Mouse (Mus musculus): ENCODE measurements around the gene Smim8. TPM values are rescaled to one million over a fixed set of nuclear protein-coding genes. Genes with fewer than 3 reads are reported as not detected.
A peak's percentile ranks its signal among the peaks of the same experiment; 100 is the strongest.

Smim8 gene
- total and polyA plus RNA-seq, 2 experiments = 2.6 to 25.8 TPM

DNA sequence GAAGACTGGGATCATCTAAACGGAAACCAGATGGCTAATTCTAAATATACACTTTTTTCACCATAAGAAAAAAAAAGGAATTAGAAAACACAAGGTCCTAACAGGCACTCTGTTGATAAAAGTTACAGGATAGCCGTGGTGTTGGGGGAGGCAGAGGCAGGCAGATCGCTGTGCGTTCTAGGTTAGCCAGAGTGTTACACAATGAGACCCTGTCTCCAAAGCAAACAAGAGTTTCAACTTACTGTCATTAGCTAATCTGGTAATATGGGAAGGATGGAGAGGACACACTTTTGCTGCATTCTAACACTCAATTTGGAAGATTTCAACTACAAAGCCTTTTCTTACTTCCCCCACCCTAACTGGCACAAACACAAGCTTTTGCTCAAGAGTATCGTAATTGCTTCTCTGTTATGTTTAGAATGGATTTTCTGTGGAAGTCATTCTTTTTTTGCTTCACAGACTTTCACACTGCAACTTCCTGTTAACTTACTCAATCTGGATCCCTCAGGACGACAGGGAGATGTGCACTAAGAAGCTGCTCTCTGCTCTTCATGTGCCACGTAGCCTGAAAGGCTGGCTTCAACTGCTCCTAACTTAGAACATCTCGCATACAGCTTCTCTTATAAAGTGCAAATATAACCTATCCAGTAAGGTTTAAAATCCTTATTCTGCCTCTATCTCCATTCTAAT, 19.2 kb upstream of the Smim8 start:
- TF ChIP-seq POLR2A (IDR thresholded peaks at IDR 0.05; ENCODE audit: extremely low read depth, insufficient read depth, low read length) (no peak), CTCF (IDR thresholded peaks at IDR 0.05; ENCODE audit: low read depth, low read length) (no peak)
- H3K79me2 ChIP-seq (ENCODE audit: control insufficient read depth, insufficient read depth, low read length) = no peaks in the 10 kb centered on the region
- peak; percentile 12 for DNase-seq (ENCODE audit: extremely low read depth, low read depth, low spot score)
- WGBS = 48% methylated on average over 8 of the region's 8 CpGs
- no peak overlapping the region for H3K9ac ChIP-seq (ENCODE audit: low read depth, low read length)
- no peaks in the 10 kb centered on the region for H3K36me3 ChIP-seq (ENCODE audit: control insufficient read depth, insufficient read depth, low read length)
- H3K27ac ChIP-seq (replicated peaks; ENCODE audit: insufficient read depth, low read depth, low read length) = no peak overlapping the region
- peaks cover 4% of the 10 kb centered on the region; the same call in 1 of the 2 replicates for H3K4me1 ChIP-seq (ENCODE audit: control insufficient read depth, insufficient read depth, low read length)
- H3K27me3 ChIP-seq (ENCODE audit: control insufficient read depth, insufficient read depth, low read length) = no peaks in the 10 kb centered on the region
- H3K4me3 ChIP-seq (ENCODE audit: insufficient read depth, low read depth, low read length) = no peak overlapping the region

DNA sequence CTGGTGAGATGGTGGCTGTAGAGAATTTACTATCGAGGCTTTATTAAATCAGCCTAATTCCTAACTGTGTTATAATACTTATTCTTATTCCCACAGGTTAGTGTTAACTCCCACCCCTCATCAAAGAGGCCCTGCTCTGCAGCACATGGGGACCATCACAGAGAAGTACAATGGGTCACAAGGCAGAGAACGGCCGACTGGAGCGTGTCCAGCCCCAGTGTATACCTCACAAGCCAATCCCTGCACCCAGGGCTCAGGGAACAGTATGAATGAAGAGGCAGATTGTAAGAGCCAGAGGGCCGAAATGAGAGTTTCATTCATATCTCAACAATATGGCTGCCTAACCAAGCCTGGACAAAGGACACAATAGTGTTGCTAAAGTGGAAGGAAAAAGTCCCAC, 18.1 kb upstream of the Smim8 start:
- Histone ChIP-seq H3K27ac (replicated peaks; ENCODE audit: insufficient read depth, low read depth, low read length) (no peak overlapping the region), H3K4me3 (ENCODE audit: insufficient read depth, low read depth, low read length) (no peak overlapping the region), H3K27me3 (ENCODE audit: control insufficient read depth, insufficient read depth, low read length) (no peaks in the 10 kb centered on the region), H3K4me1 (ENCODE audit: control insufficient read depth, insufficient read depth, low read length) (peaks cover 4% of the 10 kb centered on the region; the same call in 1 of the 2 replicates), H3K79me2 (ENCODE audit: control insufficient read depth, insufficient read depth, low read length) (no peaks in the 10 kb centered on the region), H3K9ac (ENCODE audit: low read depth, low read length) (no peak overlapping the region), H3K36me3 (ENCODE audit: control insufficient read depth, insufficient read depth, low read length) (no peaks in the 10 kb centered on the region)
- WGBS = 93% methylated on average over 5 of the region's 5 CpGs
- no peak for TF ChIP-seq CTCF (IDR thresholded peaks at IDR 0.05; ENCODE audit: low read depth, low read length)
- TF ChIP-seq POLR2A (IDR thresholded peaks at IDR 0.05; ENCODE audit: extremely low read depth, insufficient read depth, low read length) = no peak
- no peak for DNase-seq (ENCODE audit: extremely low read depth, low read depth, low spot score)

DNA sequence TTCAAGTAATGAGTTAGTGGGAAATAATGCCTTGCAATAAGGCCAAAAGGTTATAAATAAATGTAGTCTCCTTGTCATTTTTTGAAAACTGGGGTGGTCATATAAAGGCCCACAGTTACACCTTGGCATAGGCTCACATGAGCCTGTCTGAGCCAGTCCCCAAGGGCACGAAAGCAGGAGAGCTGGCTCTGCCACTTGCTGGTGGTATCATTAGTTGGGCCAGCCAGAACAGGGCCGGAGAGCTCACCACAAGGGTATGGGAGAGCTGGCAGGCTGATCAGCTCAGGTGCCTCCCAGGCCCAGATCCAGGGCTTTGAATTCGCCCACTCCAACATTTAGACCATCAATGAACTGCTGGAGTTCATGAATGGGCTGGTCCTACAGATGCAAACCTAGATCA, 8.3 kb upstream of the Smim8 start:
- WGBS = 83% methylated on average over 3 of the region's 3 CpGs
- Histone ChIP-seq H3K27ac (replicated peaks; ENCODE audit: insufficient read depth, low read depth, low read length) (no peak overlapping the region), H3K79me2 (ENCODE audit: control insufficient read depth, insufficient read depth, low read length) (no peaks in the 10 kb centered on the region), H3K4me1 (ENCODE audit: control insufficient read depth, insufficient read depth, low read length) (no peaks in the 10 kb centered on the region), H3K4me3 (ENCODE audit: insufficient read depth, low read depth, low read length) (no peak overlapping the region), H3K27me3 (ENCODE audit: control insufficient read depth, insufficient read depth, low read length) (no peaks in the 10 kb centered on the region), H3K36me3 (ENCODE audit: control insufficient read depth, insufficient read depth, low read length) (no peaks in the 10 kb centered on the region), H3K9ac (ENCODE audit: low read depth, low read length) (no peak overlapping the region)
- DNase-seq (ENCODE audit: extremely low read depth, low read depth, low spot score) = no peak
- TF ChIP-seq CTCF (IDR thresholded peaks at IDR 0.05; ENCODE audit: low read depth, low read length) (no peak), POLR2A (IDR thresholded peaks at IDR 0.05; ENCODE audit: extremely low read depth, insufficient read depth, low read length) (no peak)

DNA sequence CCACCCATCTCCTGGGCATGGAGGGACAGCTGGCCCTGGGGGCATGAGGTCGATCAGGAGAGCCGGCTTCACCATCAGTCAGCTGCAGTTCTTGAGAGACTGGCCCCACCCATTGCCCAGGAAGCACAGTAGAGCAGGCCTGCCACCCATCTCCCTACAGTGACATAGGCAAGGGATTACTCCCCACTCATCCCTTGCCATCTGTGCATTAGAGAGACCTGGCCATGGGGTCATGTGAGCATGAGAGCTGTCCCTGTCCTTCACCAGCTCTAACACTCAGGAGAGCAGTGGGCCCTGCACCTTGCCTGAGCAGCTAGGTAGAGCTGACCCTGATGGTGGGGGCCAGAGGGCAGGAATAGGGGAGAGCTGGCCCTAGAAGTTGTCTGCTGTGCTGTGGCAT, 7.4 kb upstream of the Smim8 start:
- TF ChIP-seq POLR2A (IDR thresholded peaks at IDR 0.05; ENCODE audit: extremely low read depth, insufficient read depth, low read length) = no peak
- TF ChIP-seq CTCF (IDR thresholded peaks at IDR 0.05; ENCODE audit: low read depth, low read length) = no peak
- Histone ChIP-seq H3K4me1 (ENCODE audit: control insufficient read depth, insufficient read depth, low read length) (no peaks in the 10 kb centered on the region), H3K27me3 (ENCODE audit: control insufficient read depth, insufficient read depth, low read length) (no peaks in the 10 kb centered on the region), H3K79me2 (ENCODE audit: control insufficient read depth, insufficient read depth, low read length) (no peaks in the 10 kb centered on the region), H3K4me3 (ENCODE audit: insufficient read depth, low read depth, low read length) (no peak overlapping the region), H3K27ac (replicated peaks; ENCODE audit: insufficient read depth, low read depth, low read length) (no peak overlapping the region), H3K9ac (ENCODE audit: low read depth, low read length) (no peak overlapping the region), H3K36me3 (ENCODE audit: control insufficient read depth, insufficient read depth, low read length) (no peaks in the 10 kb centered on the region)
- WGBS = 84% methylated on average over 2 of the region's 2 CpGs
- no peak for DNase-seq (ENCODE audit: extremely low read depth, low read depth, low spot score)

DNA sequence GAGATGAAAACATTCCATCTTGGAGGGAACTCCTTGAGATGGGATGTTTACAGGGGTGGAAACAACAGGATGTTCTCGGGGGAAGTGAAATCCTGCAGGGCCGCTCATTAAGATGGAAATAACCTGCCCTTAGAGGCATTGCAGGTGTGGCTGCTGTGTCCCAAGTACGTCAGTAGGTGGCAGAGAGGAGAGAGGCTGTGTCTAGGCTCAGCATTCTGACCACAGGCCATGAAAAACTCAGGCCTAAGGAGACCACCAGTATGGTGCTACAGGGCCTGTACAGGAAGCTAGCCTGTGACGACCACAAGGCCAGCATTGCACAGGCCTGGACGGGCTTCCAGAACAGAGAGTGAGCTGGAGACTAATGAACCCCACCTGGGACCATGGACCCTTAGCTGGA, 6.6 kb upstream of the Smim8 start:
- Histone ChIP-seq H3K27ac (replicated peaks; ENCODE audit: insufficient read depth, low read depth, low read length) (no peak overlapping the region), H3K27me3 (ENCODE audit: control insufficient read depth, insufficient read depth, low read length) (no peaks in the 10 kb centered on the region), H3K36me3 (ENCODE audit: control insufficient read depth, insufficient read depth, low read length) (no peaks in the 10 kb centered on the region), H3K9ac (ENCODE audit: low read depth, low read length) (no peak overlapping the region), H3K4me1 (ENCODE audit: control insufficient read depth, insufficient read depth, low read length) (no peaks in the 10 kb centered on the region), H3K79me2 (ENCODE audit: control insufficient read depth, insufficient read depth, low read length) (no peaks in the 10 kb centered on the region), H3K4me3 (ENCODE audit: insufficient read depth, low read depth, low read length) (no peak overlapping the region)
- TF ChIP-seq POLR2A (IDR thresholded peaks at IDR 0.05; ENCODE audit: extremely low read depth, insufficient read depth, low read length) = no peak
- peak; percentile 59 for TF ChIP-seq CTCF (IDR thresholded peaks at IDR 0.05; ENCODE audit: low read depth, low read length)
- DNase-seq (ENCODE audit: extremely low read depth, low read depth, low spot score) = no peak
- WGBS = 80% methylated on average over 5 of the region's 5 CpGs

DNA sequence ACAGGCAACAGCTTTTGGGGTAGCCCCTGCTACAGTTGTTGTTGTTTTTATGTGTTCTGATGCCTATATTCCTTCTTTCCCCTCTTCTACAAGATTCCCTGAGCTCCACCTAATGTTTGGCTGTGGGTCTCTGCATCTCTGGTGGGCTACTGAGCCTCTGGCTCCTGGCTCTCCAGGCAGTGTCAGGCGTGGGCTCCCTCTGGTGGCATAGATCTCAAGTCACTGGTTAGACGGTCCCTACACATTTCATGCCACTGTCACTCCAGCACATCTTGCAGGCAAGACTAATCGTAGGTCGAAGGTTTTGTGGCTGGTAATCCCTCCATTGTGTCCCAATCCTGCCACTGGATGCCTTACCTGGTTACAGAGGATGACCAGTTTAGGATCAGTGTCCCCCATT, 4.5 kb upstream of the Smim8 start:
- TF ChIP-seq POLR2A (IDR thresholded peaks at IDR 0.05; ENCODE audit: extremely low read depth, insufficient read depth, low read length) = no peak
- TF ChIP-seq CTCF (IDR thresholded peaks at IDR 0.05; ENCODE audit: low read depth, low read length) = 0 out of 2 replicates have a peak, but pooled peaks have one; percentile 31
- 38% methylated on average over 4 of the region's 4 CpGs for WGBS
- H3K36me3 ChIP-seq (ENCODE audit: control insufficient read depth, insufficient read depth, low read length) = no peaks in the 10 kb centered on the region
- H3K4me1 ChIP-seq (ENCODE audit: control insufficient read depth, insufficient read depth, low read length) = no peaks in the 10 kb centered on the region
- no peak overlapping the region for H3K4me3 ChIP-seq (ENCODE audit: insufficient read depth, low read depth, low read length)
- no peak overlapping the region for H3K9ac ChIP-seq (ENCODE audit: low read depth, low read length)
- DNase-seq (ENCODE audit: extremely low read depth, low read depth, low spot score) = no peak
- no peaks in the 10 kb centered on the region for H3K79me2 ChIP-seq (ENCODE audit: control insufficient read depth, insufficient read depth, low read length)
- H3K27ac ChIP-seq (replicated peaks; ENCODE audit: insufficient read depth, low read depth, low read length) = no peak overlapping the region
- no peaks in the 10 kb centered on the region for H3K27me3 ChIP-seq (ENCODE audit: control insufficient read depth, insufficient read depth, low read length)
